Mouse (Mus musculus) urinary bladder, postnatal 4 days (tissue): ENCODE results near the gene Gm20908.
"Not testable (repeated sequence)": the region's sequence is repeated elsewhere in the genome, so short reads cannot be mapped to it uniquely, and the experiment has no call there.

ENCODE experiments used
- DNase-seq, 2 experiments: peaks; one replicate each; pipeline ENCODE4 v3.0.0; 2021 to 2022; ENCODE audit warnings: low spot score in 2 of 2

Gm20908 gene

GRCm38 (mm10) chrY:64472966-64473365 is at the start of gene Gm20908:
Gene Gm20908, plus strand, starts transcription at chrY:64473266.
- DNase-seq: not testable (repeated sequence)
